Mouse (Mus musculus): ENCODE data around the gene Bbs7. TPM values are rescaled to one million over a fixed set of nuclear protein-coding genes. Genes with fewer than 3 reads are reported as not detected.

Bbs7 gene
- polyA plus RNA-seq, 1 experiment from 2014 or later: 17.1 TPM

DNA sequence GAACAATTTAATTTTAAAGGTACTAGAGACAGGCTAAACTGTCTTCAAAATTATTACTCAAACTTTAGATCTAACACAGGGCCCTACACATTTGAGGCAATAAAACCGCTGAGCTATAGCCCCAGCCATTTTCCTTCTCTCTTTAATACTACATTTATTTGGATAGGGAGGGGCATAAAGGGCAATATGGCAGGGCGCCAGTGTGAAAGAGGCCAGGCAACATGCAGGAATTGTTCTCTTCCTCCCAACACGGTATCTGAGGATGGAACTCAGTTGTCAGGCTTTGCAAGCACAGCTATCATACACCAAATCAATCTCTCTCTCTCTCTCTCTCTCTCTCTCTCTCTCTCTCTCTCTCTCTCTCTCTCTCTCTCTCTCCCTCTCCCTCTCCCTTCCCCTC is 14.5 kb downstream of the Bbs7 start:
- Histone ChIP-seq H3K4me3 (no peak overlapping the region), H3K9me3 (no peaks in the 10 kb centered on the region), H3K27me3 (ENCODE audit: insufficient read depth, poor library complexity, severe bottlenecking) (no peaks in the 10 kb centered on the region), H3K36me3 (peaks cover 11% of the 10 kb centered on the region; the same call in 1 of the 2 replicates), H3K27ac (no peak overlapping the region), H3K4me1 (replicated peaks) (no peaks in the 10 kb centered on the region)
- no peak for DNase-seq (ENCODE audit: low spot score)
- WGBS: 89% methylated on average over 3 of the region's 3 CpGs

DNA sequence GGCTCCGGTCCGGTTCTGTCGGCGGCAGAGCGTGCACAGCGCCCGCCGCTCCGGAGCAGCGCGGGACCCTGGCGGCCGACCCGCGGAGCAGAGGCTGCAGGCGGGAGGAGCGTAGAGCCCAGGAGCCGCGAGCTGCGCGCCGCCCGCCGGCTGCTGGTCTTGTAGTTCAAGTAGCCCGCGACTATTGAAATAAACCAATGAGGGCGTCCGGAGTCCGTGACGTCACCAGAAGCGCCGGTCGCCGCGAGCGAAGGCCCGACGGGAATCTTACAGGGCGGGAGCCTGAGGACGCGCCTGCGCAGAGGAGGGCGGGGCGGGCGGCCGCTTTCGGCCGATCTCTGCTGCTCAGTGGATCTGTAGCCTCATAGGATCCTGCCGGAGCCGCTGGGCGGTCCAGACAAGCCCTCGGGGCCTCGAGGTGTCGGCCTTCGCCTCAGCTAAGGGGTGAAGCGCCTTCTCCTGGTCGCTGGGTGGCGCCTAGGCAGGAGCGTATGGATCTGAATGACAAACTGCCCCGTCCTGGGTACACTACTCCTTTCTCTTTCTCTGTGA is 41.4 kb downstream of the Bbs7 start, which contains the start of gene Ccna2:
Gene Ccna2 (minus strand): TSS at position 324 of the 552 bp plus-strand sequence.
- Histone ChIP-seq H3K4me3 (peak within 1 kb of the TSS; percentile 97), H3K36me3 (peaks cover 38% of the 10 kb centered on the region), H3K27ac (peak within 1 kb of the TSS; percentile 97), H3K27me3 (ENCODE audit: insufficient read depth, poor library complexity, severe bottlenecking) (no peaks in the 10 kb centered on the region), H3K9me3 (no peaks in the 10 kb centered on the region), H3K4me1 (replicated peaks) (peaks cover 24% of the 10 kb centered on the region)
- under 1% methylated on average over 60 of the region's 60 CpGs for WGBS
- DNase-seq (ENCODE audit: low spot score): peak; percentile 99

DNA sequence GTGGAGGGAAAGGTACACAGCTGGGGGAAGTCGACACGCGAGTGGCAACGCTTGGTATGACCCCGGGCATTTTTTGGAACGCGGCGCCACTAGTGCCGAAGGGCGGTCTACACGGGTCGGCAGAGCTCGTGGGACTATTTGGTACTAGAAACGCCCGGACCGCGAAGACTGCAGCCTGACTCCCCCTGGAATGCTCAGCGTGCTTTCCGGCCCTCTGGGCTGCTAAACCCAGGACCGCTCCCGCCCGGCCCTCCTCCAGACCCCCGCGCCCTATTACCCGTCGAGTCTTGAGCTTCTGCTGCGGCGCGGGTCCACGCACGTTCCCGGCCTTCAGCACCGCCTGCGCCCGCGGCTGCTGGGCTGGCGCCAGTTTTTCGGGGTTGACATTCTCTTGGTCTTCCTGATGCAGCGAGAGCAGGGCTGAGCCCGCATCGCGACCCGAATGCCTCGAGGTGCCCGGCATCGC is 41.9 kb downstream of the Bbs7 start:
- under 1% methylated on average over 46 of the region's 46 CpGs for WGBS
- Histone ChIP-seq H3K4me1 (replicated peaks) (peaks cover 24% of the 10 kb centered on the region), H3K27ac (peak overlapping the region; percentile 97), H3K27me3 (ENCODE audit: insufficient read depth, poor library complexity, severe bottlenecking) (no peaks in the 10 kb centered on the region), H3K9me3 (no peaks in the 10 kb centered on the region), H3K4me3 (peak overlapping the region; percentile 97), H3K36me3 (peaks cover 43% of the 10 kb centered on the region)
- no peak for DNase-seq (ENCODE audit: low spot score)

DNA sequence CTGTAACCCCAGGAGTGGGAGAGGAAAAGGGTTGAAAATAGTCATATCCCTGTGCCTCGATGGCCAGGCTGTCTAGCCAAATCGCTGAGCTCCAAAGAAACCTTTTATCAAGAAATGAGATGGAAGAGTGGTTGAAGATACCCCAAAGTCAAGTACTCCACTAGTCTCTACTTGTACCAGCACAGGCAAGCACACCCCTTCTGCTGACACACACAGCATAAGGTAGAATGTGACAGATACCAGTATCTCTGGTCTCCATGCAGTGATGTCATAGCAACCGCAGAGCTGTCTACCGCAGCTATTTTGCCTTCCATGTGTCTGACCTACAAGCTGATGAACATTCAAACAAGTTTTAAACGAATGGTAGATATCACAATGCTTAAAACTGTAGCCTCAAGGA is 43.4 kb downstream of the Bbs7 start:
- no peak for DNase-seq (ENCODE audit: low spot score)
- Histone ChIP-seq H3K36me3 (peaks cover 59% of the 10 kb centered on the region), H3K4me3 (peak overlapping the region; percentile 97), H3K27me3 (ENCODE audit: insufficient read depth, poor library complexity, severe bottlenecking) (no peaks in the 10 kb centered on the region), H3K9me3 (no peaks in the 10 kb centered on the region), H3K4me1 (replicated peaks) (peaks cover 24% of the 10 kb centered on the region), H3K27ac (no peak overlapping the region)
- WGBS: 87% methylated on average over 5 of the region's 5 CpGs

DNA sequence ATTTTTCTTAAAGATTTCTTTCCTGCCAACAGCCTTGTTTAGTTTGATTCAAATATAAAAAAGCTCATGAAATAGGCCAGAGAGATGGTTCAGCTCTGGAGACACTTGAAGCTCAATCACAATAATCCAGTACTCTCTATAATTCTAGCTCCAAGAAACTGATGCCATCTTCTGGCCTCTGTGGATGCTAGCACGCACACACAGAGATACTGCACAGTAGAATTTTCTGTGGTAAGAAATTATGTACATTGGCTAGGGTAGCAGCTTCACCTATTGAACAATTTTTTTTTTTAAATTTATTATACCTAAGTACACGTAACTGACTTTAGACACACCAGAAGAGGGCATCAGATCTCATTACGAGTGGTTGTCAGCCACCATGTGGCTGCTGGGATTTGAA is 49.6 kb downstream of the Bbs7 start:
- Histone ChIP-seq H3K27me3 (ENCODE audit: insufficient read depth, poor library complexity, severe bottlenecking) (no peaks in the 10 kb centered on the region), H3K9me3 (no peaks in the 10 kb centered on the region), H3K4me3 (no peak overlapping the region), H3K27ac (no peak overlapping the region), H3K36me3 (peaks cover 100% of the 10 kb centered on the region), H3K4me1 (replicated peaks) (no peaks in the 10 kb centered on the region)
- 92% methylated on average over 3 of the region's 3 CpGs for WGBS
- no peak for DNase-seq (ENCODE audit: low spot score)

DNA sequence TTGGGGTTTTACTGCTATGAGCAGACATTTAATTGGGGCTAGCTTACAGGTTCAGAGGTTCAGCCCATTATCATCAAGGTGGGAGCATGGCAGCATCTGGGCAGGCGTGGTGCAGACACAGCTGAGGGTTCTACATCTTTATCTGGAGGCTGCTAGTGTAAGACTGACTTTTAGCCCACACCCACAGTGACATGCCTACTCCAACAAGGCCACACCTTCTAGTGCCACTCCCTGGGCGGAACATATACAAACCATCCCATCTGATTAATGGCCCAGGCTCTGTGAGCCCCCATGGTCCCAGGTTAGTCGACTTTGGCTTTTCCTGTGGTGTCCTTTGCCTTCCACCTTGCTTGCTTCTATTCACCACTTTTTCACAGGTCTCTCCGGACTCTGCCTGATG is 53.7 kb downstream of the Bbs7 start:
- H3K4me3 ChIP-seq: no peak overlapping the region
- no peaks in the 10 kb centered on the region for H3K27me3 ChIP-seq (ENCODE audit: insufficient read depth, poor library complexity, severe bottlenecking)
- no peak for DNase-seq (ENCODE audit: low spot score)
- no peaks in the 10 kb centered on the region for H3K4me1 ChIP-seq (replicated peaks)
- H3K27ac ChIP-seq: no peak overlapping the region
- H3K9me3 ChIP-seq: no peaks in the 10 kb centered on the region
- peaks cover 100% of the 10 kb centered on the region for H3K36me3 ChIP-seq
- 92% methylated on average over 4 of the region's 4 CpGs for WGBS

DNA sequence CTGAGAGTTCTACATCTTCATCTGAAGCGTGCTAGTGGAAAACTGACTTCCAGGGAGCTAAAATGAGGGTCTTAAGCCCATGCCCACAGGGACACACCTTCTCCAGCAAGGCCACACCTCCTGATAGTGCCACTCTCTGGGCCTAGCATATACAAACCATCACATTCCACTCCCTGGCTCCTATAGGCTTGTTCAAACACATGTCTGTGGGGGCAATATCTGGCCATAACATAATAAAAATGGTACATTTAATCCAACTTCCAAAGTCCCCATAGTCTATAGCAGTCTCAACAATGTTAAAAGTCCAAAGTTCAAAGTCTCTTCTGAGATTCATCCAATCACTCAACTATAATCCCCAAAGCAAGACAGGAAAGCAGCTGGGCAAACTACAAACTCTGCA is 55.7 kb downstream of the Bbs7 start:
- H3K27me3 ChIP-seq (ENCODE audit: insufficient read depth, poor library complexity, severe bottlenecking): no peaks in the 10 kb centered on the region
- DNase-seq (ENCODE audit: low spot score): no peak
- WGBS: 100% methylated on average over 1 of the region's 1 CpGs
- H3K4me1 ChIP-seq (replicated peaks): peaks cover 4% of the 10 kb centered on the region; the same call in 1 of the 2 replicates
- H3K9me3 ChIP-seq: no peaks in the 10 kb centered on the region
- peaks cover 90% of the 10 kb centered on the region for H3K36me3 ChIP-seq
- no peak overlapping the region for H3K27ac ChIP-seq
- no peak overlapping the region for H3K4me3 ChIP-seq

DNA sequence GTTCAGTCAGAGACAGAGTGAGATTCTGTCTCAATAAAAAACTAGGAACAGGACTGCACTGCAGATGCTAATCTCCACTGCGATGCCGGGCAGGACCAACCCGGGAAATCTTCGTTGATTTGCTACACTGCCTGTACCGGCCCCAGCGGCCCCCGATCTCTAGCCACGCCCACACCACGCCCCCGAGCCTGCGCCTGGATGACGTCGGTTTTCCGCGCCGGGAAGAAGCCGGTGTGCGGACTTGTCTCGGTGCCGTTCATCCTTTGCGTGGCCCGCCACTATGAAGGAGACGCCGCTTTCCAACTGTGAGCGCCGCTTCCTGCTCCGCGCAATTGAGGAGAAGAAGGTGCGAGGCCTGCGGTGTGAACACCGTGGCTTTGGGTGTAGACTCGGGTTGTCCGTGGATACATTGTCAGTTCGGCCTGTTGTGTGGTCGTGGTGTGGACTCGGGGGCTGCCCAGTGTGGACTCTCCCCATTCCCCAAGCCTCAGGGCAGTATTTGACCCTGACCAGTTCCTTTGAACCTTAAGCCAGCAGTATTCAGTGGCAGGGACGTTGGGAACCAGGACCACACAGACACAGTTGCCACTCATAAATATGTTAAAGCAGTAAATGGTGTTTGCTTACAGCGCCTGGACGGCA is 60.8 kb downstream of the Bbs7 start, which contains the start of gene Exosc9:
Gene Exosc9 (plus strand): TSS at position 201 of the 642 bp plus-strand sequence.
- WGBS: 1% methylated on average over 39 of the region's 39 CpGs
- H3K4me3 ChIP-seq: peak within 1 kb of the TSS; percentile 92

DNA sequence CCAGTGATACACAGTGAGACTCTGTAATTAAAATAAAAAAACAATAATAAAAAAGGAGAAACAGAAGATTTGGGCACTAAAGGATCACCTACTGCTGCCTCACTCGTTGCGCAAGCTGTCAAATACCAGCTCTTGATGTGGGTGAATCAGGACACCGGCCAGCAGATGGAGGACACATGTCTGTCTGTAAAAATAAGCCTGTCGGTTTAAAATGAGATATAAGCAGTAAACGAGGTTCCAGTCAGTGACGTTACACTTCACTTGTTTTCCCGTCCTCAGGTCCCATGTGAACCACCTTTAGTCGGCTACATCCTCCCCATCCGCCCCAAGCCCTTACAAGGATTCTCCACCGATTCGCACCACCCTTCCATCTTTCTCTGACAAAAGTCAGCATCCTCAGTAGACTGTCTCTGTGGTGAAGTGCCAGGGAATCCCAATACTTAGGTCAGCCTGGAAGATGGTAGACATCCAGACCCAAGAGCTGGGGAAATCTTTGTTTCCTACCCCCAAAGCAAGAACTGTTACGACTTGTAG is 61.4 kb downstream of the Bbs7 start:
- WGBS: 21% methylated on average over 12 of the region's 12 CpGs
- peaks cover 33% of the 10 kb centered on the region for H3K36me3 ChIP-seq
- peaks cover 19% of the 10 kb centered on the region for H3K4me1 ChIP-seq (replicated peaks)
- DNase-seq (ENCODE audit: low spot score): no peak
- H3K27me3 ChIP-seq (ENCODE audit: insufficient read depth, poor library complexity, severe bottlenecking): no peaks in the 10 kb centered on the region
- H3K4me3 ChIP-seq: peak overlapping the region; percentile 92
- H3K27ac ChIP-seq: peak overlapping the region; percentile 89
- H3K9me3 ChIP-seq: no peaks in the 10 kb centered on the region

More for the DNA sequence above, 60.8 kb downstream of the Bbs7 start, which contains the start of gene Exosc9:
- Histone ChIP-seq H3K4me1 (replicated peaks) (peaks cover 19% of the 10 kb centered on the region), H3K9me3 (no peaks in the 10 kb centered on the region), H3K27me3 (ENCODE audit: insufficient read depth, poor library complexity, severe bottlenecking) (no peaks in the 10 kb centered on the region), H3K27ac (peak within 1 kb of the TSS; percentile 89), H3K36me3 (peaks cover 39% of the 10 kb centered on the region)
- peak; percentile 96 for DNase-seq (ENCODE audit: low spot score)

DNA sequence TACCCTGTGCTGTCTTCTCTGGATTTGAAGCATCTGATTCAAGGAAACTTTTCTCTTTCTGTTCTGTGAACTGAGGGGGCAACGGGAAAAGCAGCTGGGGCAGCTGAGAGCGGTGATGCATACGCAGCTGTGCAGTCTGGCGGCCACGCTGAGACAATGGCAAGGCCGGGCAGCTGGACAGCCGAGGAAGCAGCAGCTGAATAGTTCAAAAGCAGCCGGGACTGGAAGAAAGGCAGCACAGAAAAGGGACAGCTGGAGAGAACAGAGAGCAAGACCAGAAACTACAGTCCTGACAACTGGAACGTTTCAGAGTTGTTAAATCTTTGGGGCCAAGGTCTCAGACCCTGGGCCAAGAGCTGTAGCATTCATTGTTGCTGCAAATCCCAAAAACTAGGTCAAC is 61.9 kb downstream of the Bbs7 start:
- 15% methylated on average over 9 of the region's 9 CpGs for WGBS
- H3K36me3 ChIP-seq: peaks cover 27% of the 10 kb centered on the region

DNA sequence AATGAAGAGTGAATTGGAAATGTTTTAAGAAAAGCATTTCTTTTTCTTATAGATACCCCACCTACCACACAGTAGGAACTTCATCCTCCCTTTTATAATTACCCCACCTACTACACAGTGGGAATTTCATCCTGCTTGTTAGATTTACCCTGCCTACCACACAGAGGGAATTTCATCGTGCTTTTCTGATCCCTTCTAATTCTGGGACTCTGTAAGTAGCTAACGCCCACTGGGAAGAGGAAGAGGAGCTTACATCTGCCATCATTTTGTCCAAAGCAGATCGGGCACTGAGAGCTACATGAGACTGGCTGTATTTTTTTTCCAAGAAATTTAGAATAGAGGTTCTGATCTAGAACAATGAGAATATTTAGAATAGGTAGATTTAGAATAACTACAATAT is 68.3 kb downstream of the Bbs7 start:
- H3K9me3 ChIP-seq: no peaks in the 10 kb centered on the region
- no peak overlapping the region for H3K4me3 ChIP-seq
- no peak for DNase-seq (ENCODE audit: low spot score)
- no peak overlapping the region for H3K27ac ChIP-seq
- no peaks in the 10 kb centered on the region for H3K4me1 ChIP-seq (replicated peaks)
- WGBS: 83% methylated on average over 3 of the region's 3 CpGs
- no peaks in the 10 kb centered on the region for H3K27me3 ChIP-seq (ENCODE audit: insufficient read depth, poor library complexity, severe bottlenecking)
- no peaks in the 10 kb centered on the region for H3K36me3 ChIP-seq

More for the DNA sequence above, 61.9 kb downstream of the Bbs7 start:
- no peaks in the 10 kb centered on the region for H3K27me3 ChIP-seq (ENCODE audit: insufficient read depth, poor library complexity, severe bottlenecking)
- DNase-seq (ENCODE audit: low spot score): peak; percentile 77
- peaks cover 19% of the 10 kb centered on the region for H3K4me1 ChIP-seq (replicated peaks)
- H3K27ac ChIP-seq: peak overlapping the region; percentile 89
- H3K4me3 ChIP-seq: peak overlapping the region; percentile 92
- H3K9me3 ChIP-seq: no peaks in the 10 kb centered on the region

DNA sequence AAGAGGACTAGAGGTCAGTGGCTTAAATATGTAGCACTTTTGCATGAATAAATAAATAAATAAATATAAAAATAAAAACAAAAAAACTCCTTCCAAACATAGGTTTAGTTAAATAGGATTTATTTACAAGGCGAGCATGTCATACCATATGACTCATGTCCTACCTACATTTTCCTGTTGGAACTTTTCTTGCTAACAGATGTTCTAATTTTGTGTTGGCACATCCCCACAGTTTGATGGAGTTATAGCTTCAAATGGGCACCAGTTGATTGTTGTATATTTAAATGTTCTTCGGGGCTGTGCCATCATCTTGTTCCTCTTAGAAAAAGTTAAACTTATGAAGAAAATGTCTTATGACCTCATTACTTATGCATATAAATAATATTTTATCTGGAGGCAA is 71.9 kb downstream of the Bbs7 start:
- H3K4me1 ChIP-seq (replicated peaks): no peaks in the 10 kb centered on the region
- no peaks in the 10 kb centered on the region for H3K9me3 ChIP-seq
- no peak overlapping the region for H3K27ac ChIP-seq
- H3K27me3 ChIP-seq (ENCODE audit: insufficient read depth, poor library complexity, severe bottlenecking): no peaks in the 10 kb centered on the region
- 93% methylated on average over 2 of the region's 2 CpGs for WGBS
- no peaks in the 10 kb centered on the region for H3K36me3 ChIP-seq
- no peak overlapping the region for H3K4me3 ChIP-seq
- no peak for DNase-seq (ENCODE audit: low spot score)

DNA sequence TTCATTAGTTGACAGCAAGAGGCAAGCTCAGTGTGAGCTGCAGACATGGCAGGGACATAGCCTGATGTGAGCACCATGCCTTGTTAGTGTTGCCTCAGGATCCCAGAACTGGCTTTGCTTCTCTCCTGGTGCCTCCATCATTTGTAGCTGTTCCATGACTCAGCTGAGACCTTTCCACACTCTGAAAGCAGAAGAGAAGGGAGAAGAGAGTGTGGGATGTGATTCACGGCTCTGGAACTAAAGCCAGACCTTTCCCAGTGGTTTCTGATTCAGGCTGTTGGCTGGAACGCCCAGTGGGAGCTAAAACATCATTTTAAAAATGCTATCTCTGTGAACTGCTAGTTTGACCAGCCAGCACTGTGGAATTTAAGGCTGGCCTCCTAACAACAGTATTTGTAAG is 72.5 kb downstream of the Bbs7 start:
- Histone ChIP-seq H3K4me3 (no peak overlapping the region), H3K36me3 (no peaks in the 10 kb centered on the region), H3K27me3 (ENCODE audit: insufficient read depth, poor library complexity, severe bottlenecking) (no peaks in the 10 kb centered on the region), H3K4me1 (replicated peaks) (no peaks in the 10 kb centered on the region), H3K27ac (no peak overlapping the region), H3K9me3 (no peaks in the 10 kb centered on the region)
- DNase-seq (ENCODE audit: low spot score): no peak
- WGBS: 78% methylated on average over 2 of the region's 2 CpGs

Data from hindbrain, embryonic 10.5 days (tissue).